Mouse (Mus musculus): ENCODE results near the gene Oxsr1. TPM values are rescaled to one million over a fixed set of nuclear protein-coding genes. Genes with fewer than 3 reads are reported as not detected.

The Oxsr1 gene
- polyA plus RNA-seq, 1 experiment from 2014 or later = 17.6 TPM

GRCm38 (mm10) chr9:119212996-119213395 lies 109.2 kb downstream of the Oxsr1 start:
- Histone ChIP-seq H3K4me1 (replicated peaks; ENCODE audit: control insufficient read depth, insufficient read depth, low read length) (no peaks in the 10 kb centered on the region), H3K9me3 (ENCODE audit: control insufficient read depth, low read length) (peaks cover 3% of the 10 kb centered on the region; the same call in 1 of the 2 replicates), H3K4me2 (ENCODE audit: low read length) (no peak overlapping the region), H3K27me3 (replicated peaks; ENCODE audit: control insufficient read depth, insufficient read depth, low read length) (no peaks in the 10 kb centered on the region), H3K4me3 (ENCODE audit: low read depth, low read length) (no peak overlapping the region), H3K9ac (ENCODE audit: low read length) (no peak overlapping the region), H3K27ac (ENCODE audit: low read depth) (no peak overlapping the region), H3K36me3 (ENCODE audit: control insufficient read depth, insufficient read depth, low read length) (no peaks in the 10 kb centered on the region)
- ATAC-seq (replicated peaks; ENCODE audit: low FRiP score, low TSS enrichment, low read depth) (no peak), DNase-seq (ENCODE audit: low spot score) (no peak)
- 80% methylated on average over 8 of the region's 8 CpGs for WGBS

GRCm38 (mm10) chr9:119208998-119209397 lies 113.2 kb downstream of the Oxsr1 start, which contains the start of gene Slc22a13:
Gene Slc22a13, minus strand, starts transcription at chr9:119209098.
- Histone ChIP-seq H3K4me3 (ENCODE audit: low read depth, low read length) (no peak within 1 kb of the TSS), H3K4me2 (ENCODE audit: low read length) (no peak within 1 kb of the TSS), H3K27me3 (replicated peaks; ENCODE audit: control insufficient read depth, insufficient read depth, low read length) (no peaks in the 10 kb centered on the region), H3K27ac (ENCODE audit: low read depth) (no peak within 1 kb of the TSS), H3K4me1 (replicated peaks; ENCODE audit: control insufficient read depth, insufficient read depth, low read length) (no peaks in the 10 kb centered on the region), H3K9ac (ENCODE audit: low read length) (no peak within 1 kb of the TSS), H3K36me3 (ENCODE audit: control insufficient read depth, insufficient read depth, low read length) (no peaks in the 10 kb centered on the region), H3K9me3 (ENCODE audit: control insufficient read depth, low read length) (peaks cover 4% of the 10 kb centered on the region)
- DNase-seq (ENCODE audit: low spot score) (no peak), ATAC-seq (replicated peaks; ENCODE audit: low FRiP score, low TSS enrichment, low read depth) (no peak)
- WGBS = 90% methylated on average over 4 of the region's 4 CpGs

DNA sequence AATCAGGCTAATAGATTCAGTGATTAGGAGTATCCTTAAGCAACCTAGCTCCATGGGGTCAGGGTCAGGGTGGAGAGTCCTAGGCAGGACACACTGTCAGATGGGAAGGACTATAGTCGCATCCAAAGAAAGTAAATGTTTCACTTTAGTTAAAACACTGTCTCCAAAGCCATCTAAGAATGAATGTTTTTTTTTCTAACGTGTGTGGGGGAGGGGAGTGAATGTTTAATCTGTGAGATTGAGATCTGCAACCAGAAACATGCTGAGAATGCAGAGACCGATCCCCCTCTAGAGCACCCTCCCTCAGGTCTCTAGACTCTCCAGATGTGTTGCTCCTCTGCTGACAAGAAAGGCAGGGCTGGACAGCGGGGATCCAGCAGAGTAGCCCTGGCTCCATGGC lies 115.1 kb downstream of the Oxsr1 start:
- no peak for ATAC-seq (replicated peaks; ENCODE audit: low FRiP score, low TSS enrichment, low read depth)
- no peaks in the 10 kb centered on the region for H3K36me3 ChIP-seq (ENCODE audit: control insufficient read depth, insufficient read depth, low read length)
- no peaks in the 10 kb centered on the region for H3K27me3 ChIP-seq (replicated peaks; ENCODE audit: control insufficient read depth, insufficient read depth, low read length)
- H3K9ac ChIP-seq (ENCODE audit: low read length) = no peak overlapping the region
- no peak overlapping the region for H3K27ac ChIP-seq (ENCODE audit: low read depth)
- H3K9me3 ChIP-seq (ENCODE audit: control insufficient read depth, low read length) = peaks cover 7% of the 10 kb centered on the region
- no peak for DNase-seq (ENCODE audit: low spot score)
- H3K4me1 ChIP-seq (replicated peaks; ENCODE audit: control insufficient read depth, insufficient read depth, low read length) = no peaks in the 10 kb centered on the region
- WGBS = 48% methylated on average over 4 of the region's 4 CpGs
- H3K4me2 ChIP-seq (ENCODE audit: low read length) = no peak overlapping the region
- no peak overlapping the region for H3K4me3 ChIP-seq (ENCODE audit: low read depth, low read length)

GRCm38 (mm10) chr9:119206666-119207065 lies 115.6 kb downstream of the Oxsr1 start:
- H3K9ac ChIP-seq (ENCODE audit: low read length) = no peak overlapping the region
- 74% methylated on average over 2 of the region's 2 CpGs for WGBS
- H3K27ac ChIP-seq (ENCODE audit: low read depth) = no peak overlapping the region
- H3K4me3 ChIP-seq (ENCODE audit: low read depth, low read length) = no peak overlapping the region
- no peak for ATAC-seq (replicated peaks; ENCODE audit: low FRiP score, low TSS enrichment, low read depth)
- H3K36me3 ChIP-seq (ENCODE audit: control insufficient read depth, insufficient read depth, low read length) = no peaks in the 10 kb centered on the region
- no peaks in the 10 kb centered on the region for H3K27me3 ChIP-seq (replicated peaks; ENCODE audit: control insufficient read depth, insufficient read depth, low read length)
- DNase-seq (ENCODE audit: low spot score) = no peak
- H3K4me1 ChIP-seq (replicated peaks; ENCODE audit: control insufficient read depth, insufficient read depth, low read length) = no peaks in the 10 kb centered on the region
- peaks cover 7% of the 10 kb centered on the region for H3K9me3 ChIP-seq (ENCODE audit: control insufficient read depth, low read length)
- no peak overlapping the region for H3K4me2 ChIP-seq (ENCODE audit: low read length)

- DNase-seq (ENCODE audit: low spot score) = no peak
- Histone ChIP-seq H3K4me3 (ENCODE audit: low read depth, low read length) (no peak overlapping the region), H3K9ac (ENCODE audit: low read length) (no peak overlapping the region), H3K4me2 (ENCODE audit: low read length) (no peak overlapping the region), H3K27ac (ENCODE audit: low read depth) (no peak overlapping the region), H3K9me3 (ENCODE audit: control insufficient read depth, low read length) (peaks cover 7% of the 10 kb centered on the region), H3K36me3 (ENCODE audit: control insufficient read depth, insufficient read depth, low read length) (no peaks in the 10 kb centered on the region), H3K4me1 (replicated peaks; ENCODE audit: control insufficient read depth, insufficient read depth, low read length) (no peaks in the 10 kb centered on the region), H3K27me3 (replicated peaks; ENCODE audit: control insufficient read depth, insufficient read depth, low read length) (no peaks in the 10 kb centered on the region)
- 83% methylated on average over 5 of the region's 5 CpGs for WGBS
- no peak for ATAC-seq (replicated peaks; ENCODE audit: low FRiP score, low TSS enrichment, low read depth)
These were observed 116.5 kb downstream of the Oxsr1 start for GRCm38 (mm10) chr9:119205756-119206155.

- ATAC-seq (replicated peaks; ENCODE audit: low FRiP score, low TSS enrichment, low read depth) (no peak), DNase-seq (ENCODE audit: low spot score) (no peak)
- no peak overlapping the region for H3K27ac ChIP-seq (ENCODE audit: low read depth)
- no peaks in the 10 kb centered on the region for H3K27me3 ChIP-seq (replicated peaks; ENCODE audit: control insufficient read depth, insufficient read depth, low read length)
- peaks cover 7% of the 10 kb centered on the region for H3K9me3 ChIP-seq (ENCODE audit: control insufficient read depth, low read length)
- no peaks in the 10 kb centered on the region for H3K4me1 ChIP-seq (replicated peaks; ENCODE audit: control insufficient read depth, insufficient read depth, low read length)
- H3K4me2 ChIP-seq (ENCODE audit: low read length) = no peak overlapping the region
- H3K4me3 ChIP-seq (ENCODE audit: low read depth, low read length) = no peak overlapping the region
- H3K36me3 ChIP-seq (ENCODE audit: control insufficient read depth, insufficient read depth, low read length) = no peaks in the 10 kb centered on the region
- H3K9ac ChIP-seq (ENCODE audit: low read length) = no peak overlapping the region
- 94% methylated on average over 9 of the region's 9 CpGs for WGBS
These were observed 118.6 kb downstream of the Oxsr1 start for GRCm38 (mm10) chr9:119203617-119204016.

DNA sequence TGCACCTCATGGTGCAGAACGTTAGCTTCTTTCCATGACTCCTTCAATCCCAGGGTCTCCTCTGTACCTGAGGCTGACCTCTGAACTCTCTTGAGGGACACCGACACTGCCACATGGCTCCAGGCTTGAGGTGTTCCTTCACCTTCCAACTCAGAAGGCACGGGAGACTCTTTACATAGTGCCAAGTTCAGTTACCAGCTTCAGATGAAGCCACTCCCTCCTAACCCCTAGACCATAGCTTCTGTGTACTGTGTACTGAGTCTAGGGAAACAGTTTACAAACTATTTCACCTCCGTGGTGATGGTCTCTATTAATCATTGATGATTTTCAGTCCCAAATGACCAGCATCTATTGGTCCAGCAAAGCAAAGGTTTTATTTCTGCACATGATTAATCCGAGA lies 120.6 kb downstream of the Oxsr1 start:
- Histone ChIP-seq H3K36me3 (ENCODE audit: control insufficient read depth, insufficient read depth, low read length) (no peaks in the 10 kb centered on the region), H3K27me3 (replicated peaks; ENCODE audit: control insufficient read depth, insufficient read depth, low read length) (no peaks in the 10 kb centered on the region), H3K27ac (ENCODE audit: low read depth) (no peak overlapping the region), H3K9ac (ENCODE audit: low read length) (no peak overlapping the region), H3K9me3 (ENCODE audit: control insufficient read depth, low read length) (peaks cover 7% of the 10 kb centered on the region), H3K4me1 (replicated peaks; ENCODE audit: control insufficient read depth, insufficient read depth, low read length) (no peaks in the 10 kb centered on the region), H3K4me2 (ENCODE audit: low read length) (no peak overlapping the region), H3K4me3 (ENCODE audit: low read depth, low read length) (no peak overlapping the region)
- ATAC-seq (replicated peaks; ENCODE audit: low FRiP score, low TSS enrichment, low read depth) = no peak
- no peak for DNase-seq (ENCODE audit: low spot score)
- 86% methylated on average over 5 of the region's 5 CpGs for WGBS

GRCm38 (mm10) chr9:119199151-119199861 lies 122.9 kb downstream of the Oxsr1 start:
- ATAC-seq (replicated peaks; ENCODE audit: low FRiP score, low TSS enrichment, low read depth) = no peak

More at GRCm38 (mm10) chr9:119199151-119199861, 122.9 kb downstream of the Oxsr1 start:
- 79% methylated on average over 10 of the region's 10 CpGs for WGBS
- no peak for DNase-seq (ENCODE audit: low spot score)
- Histone ChIP-seq H3K9ac (ENCODE audit: low read length) (no peak overlapping the region), H3K27ac (ENCODE audit: low read depth) (no peak overlapping the region), H3K4me2 (ENCODE audit: low read length) (no peak overlapping the region), H3K4me1 (replicated peaks; ENCODE audit: control insufficient read depth, insufficient read depth, low read length) (no peaks in the 10 kb centered on the region), H3K36me3 (ENCODE audit: control insufficient read depth, insufficient read depth, low read length) (no peaks in the 10 kb centered on the region), H3K27me3 (replicated peaks; ENCODE audit: control insufficient read depth, insufficient read depth, low read length) (no peaks in the 10 kb centered on the region), H3K9me3 (ENCODE audit: control insufficient read depth, low read length) (peaks cover 6% of the 10 kb centered on the region), H3K4me3 (ENCODE audit: low read depth, low read length) (no peak overlapping the region)

Data from intestine, embryonic 14.5 days (tissue).